Mouse (Mus musculus) liver, adult 2 months (tissue): ENCODE data around the gene Cyp11a1.

Experiments used
- CTCF ChIP-seq: fragments of 200-500 bp; IDR thresholded peaks from 2 replicates; pipeline ENCODE4 v1.5.1; 2011; ENCODE audit warnings: low read depth, low read length, control low read depth
- POLR2A ChIP-seq: fragments of 200-500 bp; IDR thresholded peaks from 2 replicates; pipeline ENCODE4 v1.6.1; 2011; ENCODE audit warnings: low read length, control low read depth; ENCODE audit not compliant: insufficient read depth; ENCODE audit errors: extremely low read depth

- TF ChIP-seq CTCF (no peak), POLR2A (no peak)
Observed at GRCm38 (mm10) chr9:57995282-57995681, 10.9 kb upstream of the Cyp11a1 start.
